Comparison of ENCODE assay signal across 9 mouse cellular contexts in genomic region chr9:46392641-46393321, GRCm38 (mm10).
DNase-seq lines count a peak whose midpoint lies in the region; ATAC-seq and TF ChIP-seq lines count a peak whose summit lies in the region.
"Had no signal": no experiment of that assay in that cellular context is flagged by ENCODE, and none has a peak within 500 bp of the region (broad histone marks: within the 10 kb centered on the region; RNA-seq: fewer than 3 reads in every experiment).

No protein-coding gene starts in this region.

- H3K27me3 ChIP-seq in heart, postnatal 0 days (ENCODE audit: control insufficient read depth, insufficient read depth, low read length), result peaks cover 55% of the 10 kb centered on the region
- H3K27me3 ChIP-seq in lung, postnatal 0 days (replicated peaks; ENCODE audit: insufficient read depth, low read length), result no peaks in the 10 kb centered on the region

- H3K9me3 ChIP-seq in heart, postnatal 0 days (replicated peaks; ENCODE audit: control insufficient read depth, low read length), result no peaks in the 10 kb centered on the region
- H3K9me3 ChIP-seq in lung, postnatal 0 days (ENCODE audit: low read length), result no peaks in the 10 kb centered on the region
- H3K9me3 ChIP-seq: megakaryocyte, embryonic 14.5 days had no signal

- no peak overlapping the region for H3K9ac ChIP-seq in heart, postnatal 0 days (replicated peaks; ENCODE audit: low read depth, low read length)
- no peak overlapping the region for H3K9ac ChIP-seq in lung, postnatal 0 days (replicated peaks; ENCODE audit: low read depth)

- peak; percentile 69 for TF ChIP-seq CTCF in heart, postnatal 0 days (IDR thresholded peaks at IDR 0.05; ENCODE audit: low read depth)
- TF ChIP-seq CTCF in lung, postnatal 0 days (IDR thresholded peaks at IDR 0.05), result peak; percentile 89

- H3K4me2 ChIP-seq in heart, postnatal 0 days (ENCODE audit: low read depth, low read length), result no peak overlapping the region
- H3K4me2 ChIP-seq in lung, postnatal 0 days (replicated peaks; ENCODE audit: low read depth, low read length), result no peak overlapping the region

- H3K36me3 ChIP-seq in heart, postnatal 0 days (replicated peaks; ENCODE audit: control insufficient read depth, insufficient read depth, low read length), result no peaks in the 10 kb centered on the region
- H3K36me3 ChIP-seq in lung, postnatal 0 days (ENCODE audit: insufficient read depth, low read length), result no peaks in the 10 kb centered on the region

- TF ChIP-seq EP300 in heart, postnatal 0 days (IDR thresholded peaks at IDR 0.05; ENCODE audit: low read depth), result no peak
- no peak for TF ChIP-seq EP300 in lung, postnatal 0 days (IDR thresholded peaks at IDR 0.05)

- H3K27ac ChIP-seq in heart, postnatal 0 days (ENCODE audit: low read depth), result no peak overlapping the region
- H3K27ac ChIP-seq in lung, postnatal 0 days (ENCODE audit: low read length), result no peak overlapping the region

- 5% methylated on average over 23 of the region's 23 CpGs for WGBS in heart, postnatal 0 days
- 2% methylated on average over 23 of the region's 23 CpGs for WGBS in lung, postnatal 0 days

- DNase-seq in 3134 (ENCODE audit: extremely low read depth, insufficient read length, low spot score), result peak; percentile 28
- DNase-seq in R1 (ENCODE audit: low read depth, low spot score), result peak; percentile 46
- DNase-seq in embryo, embryonic 10 days (ENCODE audit: low spot score), result peak; percentile 47
- DNase-seq in heart, postnatal 0 days (ENCODE audit: low spot score), result no peak
- DNase-seq in kidney, postnatal 14 days, result peak; percentile 75
- DNase-seq in lung, postnatal 0 days (ENCODE audit: low spot score), result peak; percentile 24
- peak; percentile 81 for DNase-seq in retina, embryonic 14.5 days (ENCODE audit: low spot score)
- peak; percentile 32 for DNase-seq in yolk sac, embryonic 10.5 days (ENCODE audit: low spot score)

- no peaks in the 10 kb centered on the region for H3K4me1 ChIP-seq in heart, postnatal 0 days (ENCODE audit: control insufficient read depth, insufficient read depth)
- H3K4me1 ChIP-seq in lung, postnatal 0 days (ENCODE audit: insufficient read depth, low read depth, low read length), result no peaks in the 10 kb centered on the region

- no peak for ATAC-seq in heart, postnatal 0 days (ENCODE audit: insufficient read depth, low read depth)
- no peak for ATAC-seq in lung, postnatal 0 days

- H3K4me3 ChIP-seq in heart, postnatal 0 days (ENCODE audit: low read depth, low read length), result no peak overlapping the region
- no peak overlapping the region for H3K4me3 ChIP-seq in lung, postnatal 0 days (ENCODE audit: low read depth, low read length)
- H3K4me3 ChIP-seq: megakaryocyte, embryonic 14.5 days had no signal
